Mouse (Mus musculus): ENCODE measurements at regions not wholly inside any gene's neighbourhood (a gene's known extent, or its start where the extent isn't known, plus 50 kb on each side); places are given as distances from the start of the nearest gene placed in this dataset.

- no peak for DNase-seq
Observed at GRCm38 (mm10) chr3:78412669-78413419, 873.5 kb downstream of the Rapgef2 start.

GRCm38 (mm10) chr3:78411395-78411794 is 874.9 kb downstream of the Rapgef2 start:
- DNase-seq = no peak

- DNase-seq = no peak
Observed at GRCm38 (mm10) chr3:78409237-78409636, 877.1 kb downstream of the Rapgef2 start.

- DNase-seq = no peak
Observed at GRCm38 (mm10) chr3:78405760-78406467, 880.4 kb downstream of the Rapgef2 start.

- DNase-seq = peak; percentile 15
Observed at GRCm38 (mm10) chr3:78358377-78358776, 927.9 kb downstream of the Rapgef2 start.

- DNase-seq = no peak
Observed at GRCm38 (mm10) chr3:78339891-78340290, 946.4 kb downstream of the Rapgef2 start.

- no peak for DNase-seq
Observed at GRCm38 (mm10) chr3:78311630-78312406, 974.5 kb downstream of the Rapgef2 start.

GRCm38 (mm10) chr3:78300506-78300905 is 985.8 kb downstream of the Rapgef2 start:
- DNase-seq = no peak

GRCm38 (mm10) chr3:78291894-78292293 is 994.4 kb downstream of the Rapgef2 start:
- no peak for DNase-seq

GRCm38 (mm10) chr3:78284071-78284470 is 1002.2 kb downstream of the Rapgef2 start:
- no peak for DNase-seq

GRCm38 (mm10) chr3:78236920-78237319 is 1049.4 kb downstream of the Rapgef2 start:
- no peak for DNase-seq

- DNase-seq = no peak
Observed at GRCm38 (mm10) chr3:78209729-78210128, 1076.6 kb downstream of the Rapgef2 start.

- DNase-seq = no peak
Observed at GRCm38 (mm10) chr3:78162601-78163000, 1123.7 kb downstream of the Rapgef2 start.

GRCm38 (mm10) chr3:78158450-78158849 is 1127.9 kb downstream of the Rapgef2 start:
- peak; percentile 3 for DNase-seq

Measured in cerebellum, adult 11 months (tissue).